Mouse (Mus musculus): Measurements from ENCODE around the gene Fgf2. TPM values are rescaled to one million over a fixed set of nuclear protein-coding genes. Genes with fewer than 3 reads are reported as not detected.

The Fgf2 gene
- polyA plus RNA-seq (2012; rRNA removed) = 5.2 and 9.8 TPM in 2 replicates

GRCm38 (mm10) chr3:37348221-37349165, at the start of gene Fgf2:
Gene Fgf2 (plus strand): TSS chr3:37348346.
- no peak for DNase-seq (ENCODE audit: low read depth)

GRCm38 (mm10) chr3:37299470-37299869, 48.7 kb upstream of the Fgf2 start:
- no peak for DNase-seq (ENCODE audit: low read depth)

GRCm38 (mm10) chr3:37302685-37303084, 45.5 kb upstream of the Fgf2 start:
- DNase-seq (ENCODE audit: low read depth) = no peak

DNA sequence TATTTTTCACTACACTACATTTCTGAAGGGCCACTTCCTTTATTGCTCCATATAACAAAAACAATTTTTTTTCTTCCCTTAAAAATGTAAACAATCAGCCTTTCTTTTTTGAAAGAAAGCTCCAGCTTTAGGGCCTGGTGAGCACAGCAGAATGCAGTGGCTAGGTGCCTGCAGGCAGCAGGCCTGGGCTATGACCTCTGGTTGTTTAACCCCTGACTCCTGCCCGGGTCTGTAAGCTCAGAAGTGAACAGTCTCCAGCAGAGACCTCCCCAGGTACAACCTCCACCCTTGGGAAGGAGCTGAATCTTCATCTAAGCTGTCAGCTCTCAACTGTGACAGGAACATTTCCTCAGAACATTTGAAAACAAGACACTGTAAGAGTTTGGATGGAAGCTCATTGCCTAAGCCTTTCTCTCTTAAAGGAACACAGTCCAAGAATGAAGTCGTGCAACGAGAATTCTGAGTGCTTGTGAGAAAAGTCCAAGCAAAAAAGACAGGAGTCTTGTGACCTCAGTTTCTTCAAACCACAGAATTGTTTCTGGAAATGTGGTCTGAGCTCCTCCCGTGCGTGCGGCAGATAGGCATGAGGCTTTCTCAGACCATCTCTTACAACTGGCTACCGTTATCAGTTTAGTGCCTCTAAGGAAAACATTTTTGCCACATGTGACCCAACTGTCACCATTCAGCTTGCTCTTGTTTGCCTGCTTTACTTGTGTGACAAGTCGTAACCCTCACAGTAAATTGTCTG, 44.6 kb upstream of the Fgf2 start:
- no peak for DNase-seq (ENCODE audit: low read depth)

- DNase-seq (ENCODE audit: low read depth) = no peak
Measured at GRCm38 (mm10) chr3:37311897-37312369, 36.2 kb upstream of the Fgf2 start.

DNA sequence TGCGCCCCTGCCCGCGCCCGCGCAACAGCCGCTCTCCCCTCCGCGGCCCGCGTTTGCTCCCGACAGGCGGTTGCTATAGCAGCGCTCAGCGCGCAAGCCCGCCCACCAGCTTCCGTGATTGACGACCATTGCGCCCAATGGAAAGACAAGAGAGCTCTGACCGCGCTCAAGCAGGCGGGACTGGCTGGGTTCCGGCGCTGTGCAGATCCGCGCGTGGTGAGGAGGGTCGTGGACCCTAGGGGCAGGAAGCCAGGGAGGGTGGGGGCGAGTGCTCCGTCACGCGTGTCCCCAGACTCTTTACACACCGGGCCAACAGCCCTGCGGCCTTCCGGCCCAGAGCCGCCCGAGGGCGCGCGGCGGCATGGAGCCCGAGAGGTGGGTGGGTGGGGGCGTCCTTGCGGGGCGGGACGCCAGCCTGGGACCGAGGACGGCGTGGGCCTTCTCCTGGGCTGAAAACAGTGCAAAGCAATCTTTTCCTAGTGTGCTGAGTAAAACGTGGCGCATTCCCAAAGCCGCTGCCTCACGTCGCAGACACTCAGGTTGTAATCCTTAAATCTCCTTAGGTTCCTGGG, 35.7 kb upstream of the Fgf2 start, which contains the start of the genes Bbs12 and Cetn4:
Bbs12 (plus strand) TSS at position 185 of the 572 bp plus-strand sequence.
Cetn4 (minus strand) TSS at position 339 of the 572 bp plus-strand sequence.
- no peak for DNase-seq (ENCODE audit: low read depth)

DNA sequence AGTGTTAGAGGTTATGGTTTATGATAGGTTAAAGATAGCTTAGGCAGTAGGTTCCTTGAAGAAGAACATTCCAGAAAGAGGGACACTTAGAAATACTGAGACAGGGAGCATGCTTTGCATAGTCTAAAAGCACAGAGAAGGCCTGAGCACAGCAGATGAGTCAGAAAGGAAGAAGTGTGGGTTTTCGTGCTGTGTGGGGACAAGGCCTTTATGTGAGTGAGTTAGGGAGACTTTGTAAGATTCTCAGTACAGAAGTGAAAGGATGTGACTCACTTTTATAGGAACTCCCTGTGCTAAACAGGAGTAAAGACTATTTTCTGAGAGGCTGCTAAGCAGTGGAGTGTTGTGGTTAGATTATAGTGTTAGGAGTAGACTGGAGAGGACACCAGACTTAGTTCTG, 34.8 kb upstream of the Fgf2 start:
- DNase-seq (ENCODE audit: low read depth) = no peak

DNA sequence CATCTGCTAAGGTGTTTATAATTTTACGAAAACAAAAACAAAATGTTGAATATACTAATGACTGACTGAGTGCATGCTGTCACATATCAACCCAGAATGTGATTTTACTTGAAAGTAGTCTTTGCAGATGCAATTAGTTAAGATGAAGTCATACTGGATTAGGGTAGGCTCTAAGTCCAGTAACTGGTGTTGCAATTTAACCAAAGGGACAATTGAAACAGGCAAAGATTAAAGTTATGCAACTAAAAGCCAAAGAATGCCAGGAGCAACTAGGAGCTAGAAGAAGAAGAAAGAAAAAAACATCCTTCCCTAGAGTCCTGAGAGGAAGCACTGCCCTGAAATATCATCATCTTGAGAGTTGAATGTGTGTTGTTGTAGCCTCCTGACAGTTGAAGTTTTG, 31.9 kb upstream of the Fgf2 start:
- no peak for DNase-seq (ENCODE audit: low read depth)

- no peak for DNase-seq (ENCODE audit: low read depth)
Measured at GRCm38 (mm10) chr3:37324310-37324709, 23.8 kb upstream of the Fgf2 start.

GRCm38 (mm10) chr3:37325317-37326112, 22.6 kb upstream of the Fgf2 start:
- DNase-seq (ENCODE audit: low read depth) = no peak

GRCm38 (mm10) chr3:37326627-37327026, 21.5 kb upstream of the Fgf2 start:
- DNase-seq (ENCODE audit: low read depth) = no peak

DNA sequence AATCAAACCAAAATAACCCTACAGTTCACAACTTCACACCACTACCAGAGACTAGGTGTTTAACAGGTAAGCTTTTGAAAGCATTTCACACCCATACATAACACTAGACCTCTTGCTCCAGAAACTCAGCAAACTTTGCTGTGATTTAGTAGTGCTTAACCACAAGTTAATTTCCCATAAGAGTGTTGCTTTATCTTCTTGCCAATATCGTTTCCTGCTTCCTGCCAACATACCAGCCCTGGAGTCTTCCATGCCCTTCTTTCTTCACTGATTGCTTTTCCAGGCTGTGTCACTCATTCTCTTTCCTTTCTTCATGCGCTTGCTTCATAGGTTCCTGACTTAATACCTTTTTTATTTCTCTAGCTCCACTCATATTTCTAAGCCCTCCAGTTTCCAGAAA, 19.7 kb upstream of the Fgf2 start:
- DNase-seq (ENCODE audit: low read depth) = no peak

- DNase-seq (ENCODE audit: low read depth) = no peak
Measured at GRCm38 (mm10) chr3:37329963-37330362, 18.2 kb upstream of the Fgf2 start.

DNA sequence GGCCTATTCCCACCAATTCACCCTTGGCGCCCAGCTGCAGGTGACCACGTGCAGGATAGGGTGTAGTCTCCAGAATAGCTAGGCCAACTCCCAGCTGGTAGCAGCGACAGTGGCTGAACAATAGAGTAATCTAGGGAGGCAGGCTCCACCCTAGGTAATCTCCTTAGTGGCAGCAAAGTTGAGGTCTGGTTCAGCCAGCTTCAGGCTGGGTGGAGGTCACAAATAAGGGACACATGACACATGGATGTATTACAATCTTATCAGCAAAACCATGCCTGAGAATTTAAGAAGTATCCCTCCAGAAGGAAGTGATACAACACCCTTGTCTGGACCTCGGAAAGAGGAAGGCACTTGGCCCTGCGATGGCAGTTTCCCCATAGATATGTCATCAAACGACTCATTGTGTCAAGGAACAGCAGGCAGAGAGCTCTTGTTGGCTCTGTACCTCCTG, 16.1 kb upstream of the Fgf2 start:
- no peak for DNase-seq (ENCODE audit: low read depth)

GRCm38 (mm10) chr3:37334053-37334452, 14.1 kb upstream of the Fgf2 start:
- no peak for DNase-seq (ENCODE audit: low read depth)

DNA sequence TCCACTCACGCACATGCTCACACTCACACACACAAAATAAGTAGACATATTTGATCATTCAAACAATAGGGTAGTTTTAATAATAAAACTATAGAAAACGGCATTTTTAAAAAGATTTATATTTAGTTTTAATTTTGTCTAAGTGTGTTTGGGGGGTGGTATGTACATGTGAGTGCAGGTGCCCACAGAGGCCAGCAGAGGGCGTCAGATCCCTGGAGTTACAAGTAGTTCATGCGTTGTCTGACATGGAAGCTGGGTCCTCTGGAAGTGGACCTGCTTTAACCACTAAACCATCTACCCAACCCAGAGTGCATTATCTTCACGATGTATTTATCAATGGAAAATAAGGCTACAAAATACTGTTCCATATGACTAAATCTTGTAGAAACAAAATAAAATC, 7.0 kb upstream of the Fgf2 start:
- no peak for DNase-seq (ENCODE audit: low read depth)

- no peak for DNase-seq (ENCODE audit: low read depth)
Measured at GRCm38 (mm10) chr3:37342811-37343210, 5.3 kb upstream of the Fgf2 start.

DNA sequence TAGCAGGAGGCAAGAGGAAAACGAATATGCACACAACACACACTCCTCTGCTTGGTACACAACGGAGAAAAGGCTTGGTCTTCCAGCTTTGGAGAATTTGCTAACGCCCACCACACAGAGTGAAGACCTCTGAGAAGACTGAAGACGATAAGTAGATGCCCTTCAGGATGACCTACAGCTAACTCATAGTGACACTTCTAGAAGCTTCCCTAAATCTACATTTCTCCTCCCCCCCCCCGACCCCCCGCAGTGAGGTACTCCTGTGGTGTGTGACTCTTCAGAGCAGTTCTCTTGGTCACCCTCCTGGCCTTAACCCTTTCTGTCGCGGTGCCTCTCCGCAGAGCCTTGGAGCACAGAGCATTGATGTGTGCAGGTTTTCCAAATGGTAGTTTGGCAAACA, 475 bp upstream of the Fgf2 start:
- no peak for DNase-seq (ENCODE audit: low read depth)

- no peak for DNase-seq (ENCODE audit: low read depth)
Measured at GRCm38 (mm10) chr3:37349166-37349548, 1.0 kb downstream of the Fgf2 start.

DNA sequence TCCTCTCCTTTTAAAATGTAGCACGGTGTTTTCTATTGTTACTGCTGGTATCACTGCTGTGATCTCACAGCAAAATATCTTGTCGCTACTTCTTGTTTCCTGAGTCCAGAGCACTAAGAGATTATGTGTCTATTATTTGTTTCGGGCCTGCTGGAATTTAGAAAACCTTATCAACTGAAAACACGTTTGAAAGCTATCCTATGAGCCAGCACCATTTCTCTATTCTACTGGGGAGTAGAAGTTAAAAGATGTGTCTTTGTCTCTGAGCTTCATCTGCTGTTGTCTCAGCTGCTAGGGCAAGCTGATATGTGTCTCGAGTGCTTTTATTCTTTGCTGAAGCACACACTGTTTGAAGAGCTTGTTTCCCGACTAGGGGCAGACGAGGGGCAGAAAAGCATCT, 2.2 kb downstream of the Fgf2 start:
- DNase-seq (ENCODE audit: low read depth) = no peak

DNA sequence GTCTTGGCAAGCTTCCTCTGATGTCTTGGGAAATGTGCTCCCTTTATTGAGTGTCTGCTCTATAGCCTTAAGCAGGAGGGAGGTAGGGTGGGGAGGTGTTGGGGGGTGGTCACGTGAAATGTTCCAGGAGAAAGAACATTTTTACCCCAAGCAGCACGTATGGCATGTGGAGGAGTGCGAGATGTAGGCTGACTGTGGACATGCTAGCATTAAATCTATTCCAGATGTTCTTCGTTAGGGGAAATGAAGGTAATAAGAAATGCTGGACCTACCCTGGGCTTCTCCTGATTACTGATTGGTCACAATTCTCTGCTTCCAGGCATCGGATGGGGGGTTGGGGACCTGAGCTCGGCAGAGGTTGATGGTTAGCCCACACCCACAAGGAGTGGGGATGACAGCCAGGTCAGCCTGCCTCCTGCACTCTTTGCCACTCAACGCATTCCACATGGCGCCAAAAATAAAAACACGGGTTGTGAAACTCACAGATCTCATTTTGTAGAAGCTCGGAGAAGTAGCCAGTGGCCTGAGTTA, 5.9 kb downstream of the Fgf2 start:
- DNase-seq (ENCODE audit: low read depth) = no peak
